Mouse (Mus musculus) intestine, embryonic 15.5 days (tissue): ENCODE results near the gene Rab11fip5. TPM values are rescaled to one million over a fixed set of nuclear protein-coding genes. Genes with fewer than 3 reads are reported as not detected.

Experiments used
- ATAC-seq: fragments of 200-750 bp; cut with Nextera tagmentation; 2 replicates; pipeline ENCODE4 v1.8.0; 2017; ENCODE audit warnings: moderate TSS enrichment, moderate library complexity
- H3K27ac ChIP-seq: fragments of 300-500 bp; sonication (generic); 2 replicates; pipeline ENCODE4 v1.5.1; 2015; ENCODE audit warnings: mild to moderate bottlenecking, inconsistent platforms
- H3K27me3 ChIP-seq: fragments of 300-500 bp; sonication (generic); replicated peaks from 2 replicates; pipeline ENCODE4 v1.6.1; 2015; ENCODE audit warnings: inconsistent platforms
- H3K36me3 ChIP-seq: fragments of 300-500 bp; sonication (generic); 2 replicates; pipeline ENCODE4 v1.6.1; 2015; ENCODE audit warnings: inconsistent platforms
- H3K4me1 ChIP-seq: fragments of 300-500 bp; sonication (generic); replicated peaks from 2 replicates; pipeline ENCODE4 v1.6.1; 2015; ENCODE audit warnings: inconsistent platforms
- H3K4me2 ChIP-seq: fragments of 300-500 bp; sonication (generic); replicated peaks from 2 replicates; pipeline ENCODE4 v1.6.1; 2015; ENCODE audit warnings: mild to moderate bottlenecking, inconsistent platforms
- H3K4me3 ChIP-seq: fragments of 300-500 bp; sonication (generic); replicated peaks from 2 replicates; pipeline ENCODE4 v1.5.1; 2015; ENCODE audit warnings: inconsistent platforms
- H3K9ac ChIP-seq: fragments of 300-500 bp; sonication (generic); 2 replicates; pipeline ENCODE4 v1.6.1; 2015; ENCODE audit warnings: inconsistent platforms
- H3K9me3 ChIP-seq: fragments of 300-500 bp; sonication (generic); 2 replicates; pipeline ENCODE4 v1.6.1; 2016; ENCODE audit warnings: inconsistent platforms
- WGBS: fragments of 180-500 bp; shearing (Covaris S2); methylation state at CpG from one replicate; pipeline ENCODE4 v1.1.7; 2015; 5-methylcytosine and 5-hydroxymethylcytosine counted together
- polyA plus RNA-seq: library from polyadenylated mRNA; unstranded; fragments of >200 nt; fragmentation: Nextera tagmentation; extraction: Ambion mirVana; gene quantifications from 2 replicates; pipeline ENCODE4 v1.2.1, GENCODE M21; 2015

Gene Rab11fip5
- polyA plus RNA-seq, 1 experiment from 2014 or later, result 12.0 TPM

GRCm38 (mm10) chr6:85358877-85359276 lies 15.6 kb downstream of the Rab11fip5 start:
- H3K27me3 ChIP-seq, result no peaks in the 10 kb centered on the region
- no peak overlapping the region for H3K4me3 ChIP-seq
- ATAC-seq, result no peak
- no peak overlapping the region for H3K9ac ChIP-seq
- no peaks in the 10 kb centered on the region for H3K9me3 ChIP-seq
- no peak overlapping the region for H3K27ac ChIP-seq
- H3K36me3 ChIP-seq, result no peaks in the 10 kb centered on the region
- H3K4me1 ChIP-seq, result no peaks in the 10 kb centered on the region
- WGBS, result 94% methylated on average over 1 of the region's 1 CpGs
- no peak overlapping the region for H3K4me2 ChIP-seq

- no peaks in the 10 kb centered on the region for H3K9me3 ChIP-seq
- WGBS, result 64% methylated on average over 4 of the region's 4 CpGs
- H3K9ac ChIP-seq, result no peak overlapping the region
- no peaks in the 10 kb centered on the region for H3K27me3 ChIP-seq
- H3K4me2 ChIP-seq, result no peak overlapping the region
- ATAC-seq, result no peak
- H3K36me3 ChIP-seq, result no peaks in the 10 kb centered on the region
- no peak overlapping the region for H3K27ac ChIP-seq
- no peak overlapping the region for H3K4me3 ChIP-seq
- no peaks in the 10 kb centered on the region for H3K4me1 ChIP-seq
Measured at GRCm38 (mm10) chr6:85356682-85357465, 17.6 kb downstream of the Rab11fip5 start.

DNA sequence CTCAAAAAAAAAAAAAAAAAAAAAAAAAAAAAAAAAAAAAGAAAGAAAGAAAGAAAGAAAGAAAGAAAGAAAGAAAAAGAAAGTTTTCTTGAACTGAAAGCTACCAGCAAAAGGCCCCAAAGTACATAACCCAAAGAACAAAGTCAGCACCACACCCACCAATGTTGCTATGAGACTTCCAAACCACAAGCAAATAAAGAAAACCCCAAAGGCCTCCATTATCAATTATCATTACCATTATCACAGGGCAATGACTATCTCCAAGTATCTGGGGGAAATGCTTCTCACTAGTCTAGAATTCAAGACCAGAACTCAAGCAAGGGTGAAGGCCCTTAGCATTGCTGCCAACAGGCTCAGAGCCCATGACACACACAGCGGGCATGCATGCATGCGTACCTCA lies 18.7 kb downstream of the Rab11fip5 start:
- Histone ChIP-seq H3K27me3 (no peaks in the 10 kb centered on the region), H3K4me2 (no peak overlapping the region), H3K9me3 (no peaks in the 10 kb centered on the region), H3K4me3 (no peak overlapping the region), H3K9ac (no peak overlapping the region), H3K4me1 (no peaks in the 10 kb centered on the region), H3K36me3 (no peaks in the 10 kb centered on the region), H3K27ac (no peak overlapping the region)
- no peak for ATAC-seq
- 96% methylated on average over 2 of the region's 2 CpGs for WGBS

- H3K4me1 ChIP-seq, result no peaks in the 10 kb centered on the region
- no peak overlapping the region for H3K4me3 ChIP-seq
- WGBS, result 76% methylated on average over 6 of the region's 6 CpGs
- no peaks in the 10 kb centered on the region for H3K27me3 ChIP-seq
- H3K9ac ChIP-seq, result no peak overlapping the region
- no peak overlapping the region for H3K27ac ChIP-seq
- no peaks in the 10 kb centered on the region for H3K36me3 ChIP-seq
- H3K9me3 ChIP-seq, result no peaks in the 10 kb centered on the region
- ATAC-seq, result no peak
- no peak overlapping the region for H3K4me2 ChIP-seq
Measured at GRCm38 (mm10) chr6:85354709-85355108, 19.7 kb downstream of the Rab11fip5 start.

GRCm38 (mm10) chr6:85353706-85354105 lies 20.7 kb downstream of the Rab11fip5 start:
- 61% methylated on average over 3 of the region's 3 CpGs for WGBS
- H3K36me3 ChIP-seq, result no peaks in the 10 kb centered on the region
- no peak overlapping the region for H3K9ac ChIP-seq
- no peaks in the 10 kb centered on the region for H3K27me3 ChIP-seq
- H3K4me2 ChIP-seq, result no peak overlapping the region
- H3K4me1 ChIP-seq, result 0 out of 2 replicates have a peak, but pooled peaks cover 2% of the 10 kb centered on the region
- no peaks in the 10 kb centered on the region for H3K9me3 ChIP-seq
- ATAC-seq, result no peak
- H3K4me3 ChIP-seq, result no peak overlapping the region
- H3K27ac ChIP-seq, result no peak overlapping the region

DNA sequence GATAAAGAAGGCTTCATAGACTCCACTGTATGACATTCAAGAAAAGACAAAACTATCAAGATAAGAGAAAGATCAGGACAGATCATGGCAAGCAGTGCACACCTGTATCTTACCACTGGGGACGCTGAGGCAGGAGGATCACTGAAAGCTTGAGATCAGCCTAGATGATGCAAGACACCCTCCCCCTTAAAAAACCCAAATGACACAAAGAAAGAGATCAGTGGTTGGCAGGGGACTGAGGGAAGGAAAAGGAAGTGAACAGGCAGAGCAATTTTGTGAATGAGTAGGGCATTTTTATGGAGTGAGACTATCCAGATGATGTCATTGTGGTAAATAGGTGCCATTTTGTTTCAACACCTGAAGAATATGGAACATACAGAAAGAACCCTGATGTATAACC lies 24.3 kb downstream of the Rab11fip5 start:
- Histone ChIP-seq H3K4me1 (0 out of 2 replicates have a peak, but pooled peaks cover 2% of the 10 kb centered on the region), H3K36me3 (no peaks in the 10 kb centered on the region), H3K4me3 (no peak overlapping the region), H3K9ac (no peak overlapping the region), H3K9me3 (no peaks in the 10 kb centered on the region), H3K4me2 (no peak overlapping the region), H3K27ac (no peak overlapping the region), H3K27me3 (no peaks in the 10 kb centered on the region)
- WGBS, result 84% methylated on average over 1 of the region's 1 CpGs
- ATAC-seq, result no peak

DNA sequence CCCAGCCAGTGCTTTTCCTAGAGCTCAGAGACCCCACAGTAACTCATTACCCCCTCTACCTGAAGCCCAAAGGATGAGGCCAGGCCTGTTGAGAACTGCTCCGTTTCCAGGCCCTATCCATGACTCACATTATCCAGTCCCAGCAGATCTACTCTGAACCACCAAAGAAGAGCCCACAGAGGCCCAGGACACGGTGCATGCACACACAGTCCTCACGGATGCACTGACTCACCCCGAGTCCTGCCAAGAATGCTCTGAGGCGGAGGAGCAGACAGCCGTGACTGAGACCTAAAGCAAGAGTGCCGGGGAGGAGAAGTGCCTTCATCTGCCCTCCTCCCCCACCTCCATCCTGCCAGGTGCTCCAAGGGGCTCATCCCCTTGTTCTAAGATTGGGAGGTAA lies 25.2 kb downstream of the Rab11fip5 start:
- Histone ChIP-seq H3K27me3 (no peaks in the 10 kb centered on the region), H3K9me3 (no peaks in the 10 kb centered on the region), H3K9ac (no peak overlapping the region), H3K27ac (no peak overlapping the region), H3K4me3 (no peak overlapping the region), H3K4me2 (no peak overlapping the region), H3K4me1 (0 out of 2 replicates have a peak, but pooled peaks cover 2% of the 10 kb centered on the region), H3K36me3 (no peaks in the 10 kb centered on the region)
- ATAC-seq, result no peak
- WGBS, result 72% methylated on average over 7 of the region's 7 CpGs

- no peak overlapping the region for H3K9ac ChIP-seq
- no peak overlapping the region for H3K27ac ChIP-seq
- no peak overlapping the region for H3K4me3 ChIP-seq
- H3K4me2 ChIP-seq, result no peak overlapping the region
- no peak for ATAC-seq
- no peaks in the 10 kb centered on the region for H3K9me3 ChIP-seq
- no peaks in the 10 kb centered on the region for H3K36me3 ChIP-seq
- H3K4me1 ChIP-seq, result 0 out of 2 replicates have a peak, but pooled peaks cover 2% of the 10 kb centered on the region
- 89% methylated on average over 11 of the region's 11 CpGs for WGBS
- no peaks in the 10 kb centered on the region for H3K27me3 ChIP-seq
Measured at GRCm38 (mm10) chr6:85348133-85348532, 26.3 kb downstream of the Rab11fip5 start.

DNA sequence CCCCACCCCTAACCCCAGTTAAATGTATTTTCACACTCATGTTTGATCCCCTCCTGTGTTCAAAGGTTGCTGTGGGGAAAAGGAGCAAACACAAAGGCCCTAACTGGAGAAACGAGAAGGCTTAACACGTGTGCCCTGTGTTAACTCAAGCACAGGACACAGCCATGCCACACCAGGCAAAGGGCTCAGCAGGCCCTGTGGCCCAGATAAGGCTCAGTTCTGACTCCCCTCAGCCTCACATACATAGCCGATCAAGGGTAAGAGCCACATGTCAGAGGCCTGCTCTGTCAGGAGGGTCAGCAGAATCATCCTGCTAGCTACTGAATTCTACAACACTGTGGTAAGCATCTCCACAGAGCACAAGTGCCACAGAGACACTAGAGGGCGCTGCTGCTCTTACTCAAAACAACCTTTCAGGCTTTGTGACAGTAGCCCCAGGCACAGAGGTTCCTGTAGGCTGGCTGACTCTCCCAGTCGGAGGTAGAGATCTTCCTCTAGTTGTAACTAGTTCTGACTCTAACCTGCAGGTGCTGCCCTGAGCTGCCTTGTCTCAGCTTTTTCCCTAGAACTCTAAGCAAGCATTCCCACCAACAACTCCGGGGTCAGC lies 28.3 kb downstream of the Rab11fip5 start:
- 44% methylated on average over 6 of the region's 6 CpGs for whole genome bisulfite sequencing
- H3K4me2 ChIP-seq, result no peak overlapping the region
- ATAC-seq, result peak; percentile 86
- 0 out of 2 replicates have a peak, but pooled peaks cover 2% of the 10 kb centered on the region for H3K4me1 ChIP-seq
- H3K4me3 ChIP-seq, result no peak overlapping the region
- no peaks in the 10 kb centered on the region for H3K27me3 ChIP-seq
- no peaks in the 10 kb centered on the region for H3K9me3 ChIP-seq
- H3K27ac ChIP-seq, result no peak overlapping the region
- no peak overlapping the region for H3K9ac ChIP-seq
- 0 out of 2 replicates have a peak, but pooled peaks cover 2% of the 10 kb centered on the region for H3K36me3 ChIP-seq

- 0 out of 2 replicates have a peak, but pooled peaks cover 2% of the 10 kb centered on the region for H3K36me3 ChIP-seq
- ATAC-seq, result no peak
Measured at GRCm38 (mm10) chr6:85344929-85345328, 29.5 kb downstream of the Rab11fip5 start.

GRCm38 (mm10) chr6:85343027-85343426 lies 31.4 kb downstream of the Rab11fip5 start:
- Histone ChIP-seq H3K4me3 (no peak overlapping the region), H3K4me1 (no peaks in the 10 kb centered on the region), H3K9ac (no peak overlapping the region), H3K4me2 (no peak overlapping the region), H3K27me3 (no peaks in the 10 kb centered on the region), H3K36me3 (0 out of 2 replicates have a peak, but pooled peaks cover 2% of the 10 kb centered on the region), H3K9me3 (no peaks in the 10 kb centered on the region), H3K27ac (no peak overlapping the region)
- WGBS, result 85% methylated on average over 8 of the region's 8 CpGs
- no peak for ATAC-seq

More at GRCm38 (mm10) chr6:85344929-85345328, 29.5 kb downstream of the Rab11fip5 start:
- Histone ChIP-seq H3K27me3 (no peaks in the 10 kb centered on the region), H3K4me3 (no peak overlapping the region), H3K27ac (no peak overlapping the region), H3K4me1 (0 out of 2 replicates have a peak, but pooled peaks cover 2% of the 10 kb centered on the region), H3K9me3 (no peaks in the 10 kb centered on the region), H3K4me2 (no peak overlapping the region), H3K9ac (no peak overlapping the region)

GRCm38 (mm10) chr6:85341814-85342501 lies 32.5 kb downstream of the Rab11fip5 start:
- WGBS, result 71% methylated on average over 13 of the region's 13 CpGs
- Histone ChIP-seq H3K4me2 (no peak overlapping the region), H3K9ac (no peak overlapping the region), H3K4me1 (no peaks in the 10 kb centered on the region), H3K9me3 (no peaks in the 10 kb centered on the region), H3K36me3 (0 out of 2 replicates have a peak, but pooled peaks cover 2% of the 10 kb centered on the region), H3K4me3 (no peak overlapping the region), H3K27me3 (no peaks in the 10 kb centered on the region), H3K27ac (no peak overlapping the region)
- no peak for ATAC-seq
